Mouse (Mus musculus): ENCODE measurements at regions not wholly inside any gene's neighbourhood (a gene's known extent, or its start where the extent isn't known, plus 50 kb on each side); places are given as distances from the start of the nearest gene placed in this dataset.

GRCm38 (mm10) chr4:142956832-142957429, 255.9 kb downstream of the Prdm2 start:
- DNase-seq (ENCODE audit: low spot score in 2 of 2), result peak; percentile 9 to 27

- DNase-seq (ENCODE audit: low spot score in 2 of 2), result no peak
Measured at GRCm38 (mm10) chr4:142956376-142956775, 256.4 kb downstream of the Prdm2 start.

GRCm38 (mm10) chr4:142953724-142954123, 259.1 kb downstream of the Prdm2 start:
- no peak for DNase-seq (ENCODE audit: low spot score in 2 of 2)

- DNase-seq (ENCODE audit: low spot score in 2 of 2), result no peak
Measured at GRCm38 (mm10) chr4:142952879-142953278, 259.9 kb downstream of the Prdm2 start.

- no peak for DNase-seq (ENCODE audit: low spot score in 2 of 2)
Measured at GRCm38 (mm10) chr4:142947673-142948072, 265.1 kb downstream of the Prdm2 start.

DNA sequence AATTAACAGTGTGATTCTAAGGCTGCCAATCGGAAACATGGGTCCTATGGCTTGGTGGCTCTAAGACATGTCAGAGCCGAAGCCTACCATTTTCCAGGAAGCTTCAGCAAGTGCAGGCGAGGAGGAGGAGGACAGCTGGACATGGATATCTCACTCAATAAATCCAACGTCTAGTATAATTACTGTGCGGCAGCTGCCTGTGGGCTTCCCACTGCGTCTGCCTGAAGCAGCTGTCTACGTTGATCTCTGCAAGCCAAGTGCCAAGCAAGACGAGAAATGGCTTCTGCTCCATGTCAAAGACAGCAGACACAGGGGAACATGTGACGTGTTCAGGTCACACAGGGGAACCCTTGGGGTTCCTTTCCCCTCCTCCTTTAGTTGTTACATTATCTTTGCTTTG, 279.2 kb downstream of the Prdm2 start:
- DNase-seq (ENCODE audit: low spot score in 2 of 2), result no peak

DNA sequence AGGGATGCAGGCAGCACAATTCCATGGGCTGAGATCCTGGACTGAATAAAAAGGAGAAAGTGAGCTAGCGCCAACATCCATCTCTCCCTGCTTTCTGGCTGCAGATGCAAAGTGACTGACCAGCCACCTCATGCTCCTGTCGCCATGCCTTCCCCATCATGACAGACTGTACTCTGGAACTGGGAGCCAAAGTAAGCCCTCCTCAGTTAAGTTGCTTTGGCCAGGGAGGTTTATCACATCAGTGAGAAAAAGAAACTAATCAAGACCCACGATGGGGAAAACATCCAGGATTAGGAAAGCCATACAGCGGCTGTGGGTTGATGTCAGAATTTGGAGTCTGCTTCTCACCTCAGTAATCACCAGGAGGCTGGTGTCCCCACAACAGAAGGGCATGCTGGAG, 283.6 kb downstream of the Prdm2 start:
- no peak for DNase-seq (ENCODE audit: low spot score in 2 of 2)

DNA sequence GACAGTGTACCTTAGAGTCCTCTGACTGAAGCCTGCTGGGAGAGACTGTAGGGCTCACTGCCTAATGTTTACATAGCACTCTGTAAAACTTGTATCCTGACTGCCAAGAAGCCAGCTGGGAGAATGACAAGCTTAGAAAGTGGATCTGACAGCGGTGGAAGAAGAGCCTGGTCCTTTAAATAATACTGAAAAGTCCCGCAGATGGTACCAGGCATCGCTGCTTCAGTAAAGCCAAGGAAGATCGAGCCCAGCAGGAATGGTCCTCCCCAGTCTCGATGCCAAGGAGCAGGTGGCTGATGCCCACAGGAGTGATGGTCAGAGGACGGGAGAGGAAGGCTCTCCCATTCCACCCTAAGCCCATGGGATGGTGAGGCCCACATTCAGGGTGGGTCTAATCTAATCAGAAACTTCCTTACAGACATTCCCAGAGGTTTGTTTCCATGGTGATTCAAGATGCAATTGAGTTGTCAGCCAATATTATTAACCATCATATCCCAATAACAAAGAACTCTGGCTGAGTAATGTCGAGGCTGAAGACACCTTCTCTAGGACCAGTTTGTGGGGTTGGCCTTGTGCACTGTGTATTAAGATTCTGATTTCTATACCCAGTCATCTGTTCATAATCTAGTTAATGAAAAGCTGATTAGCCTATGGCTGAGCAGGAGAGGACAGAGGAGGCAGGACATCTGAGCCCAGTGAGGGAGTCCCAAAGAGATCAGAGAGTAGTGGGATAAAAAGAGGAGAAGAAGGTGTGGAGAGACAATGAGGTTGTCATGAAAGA, 285.3 kb downstream of the Prdm2 start:
- DNase-seq (ENCODE audit: low spot score in 2 of 2), result no peak

DNA sequence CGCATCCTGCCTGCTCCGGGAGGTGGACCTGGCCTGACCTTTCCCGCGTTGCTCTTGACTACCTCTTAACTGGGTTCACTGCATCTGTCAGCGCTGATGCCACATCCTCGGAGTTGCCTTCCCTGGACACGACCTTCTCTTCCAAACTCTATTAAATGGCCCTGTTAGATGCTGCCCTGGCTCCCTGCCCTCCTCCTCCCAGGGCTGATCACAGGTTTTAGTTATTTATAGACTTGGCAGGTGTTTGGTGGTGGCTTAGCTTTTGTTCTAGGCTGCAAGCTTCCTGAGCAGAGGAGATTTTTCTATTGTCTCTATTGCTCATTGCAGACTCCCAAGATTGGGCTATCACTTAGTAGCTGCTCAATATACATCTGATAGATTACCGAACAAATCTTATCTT, 287.7 kb downstream of the Prdm2 start:
- DNase-seq (ENCODE audit: low spot score in 2 of 2), result no peak

GRCm38 (mm10) chr4:142909355-142909947, 303.3 kb downstream of the Prdm2 start:
- no peak for DNase-seq (ENCODE audit: low spot score in 2 of 2)

GRCm38 (mm10) chr4:142908782-142909181, 304.0 kb downstream of the Prdm2 start:
- DNase-seq (ENCODE audit: low spot score in 2 of 2), result no peak

DNA sequence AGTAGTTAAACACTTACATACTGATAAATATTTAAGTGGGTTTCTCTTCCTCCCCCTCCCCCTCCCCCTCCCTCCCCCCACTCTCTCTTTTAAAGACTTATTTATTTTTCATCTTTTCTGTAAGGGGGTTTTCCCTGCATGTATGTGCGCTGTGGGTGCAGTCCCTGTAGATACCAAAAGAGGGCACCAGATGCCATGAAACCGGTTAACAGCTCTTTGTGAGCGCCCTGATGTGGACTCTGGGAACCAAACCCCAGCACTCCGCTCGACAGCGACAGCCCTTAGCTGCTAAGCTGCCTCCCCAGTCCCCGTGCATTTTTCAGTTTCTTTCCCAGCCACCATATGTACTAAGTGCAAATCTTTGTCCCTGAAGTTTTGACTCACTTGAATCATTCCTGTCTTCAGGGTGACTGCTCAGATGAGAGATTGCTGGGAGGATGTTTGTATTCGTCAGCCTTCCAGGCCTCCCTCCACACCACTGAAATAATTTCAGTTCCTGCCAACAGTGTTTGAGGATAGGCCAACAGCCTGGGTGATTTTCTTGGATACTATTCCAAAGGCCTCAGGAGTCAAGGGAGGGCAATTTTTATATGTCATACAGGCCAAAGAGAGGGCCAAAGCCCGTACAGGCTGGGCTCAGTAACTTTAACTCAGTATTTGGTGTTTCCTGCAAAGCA, 309.3 kb downstream of the Prdm2 start:
- no peak for DNase-seq (ENCODE audit: low spot score in 2 of 2)

DNA sequence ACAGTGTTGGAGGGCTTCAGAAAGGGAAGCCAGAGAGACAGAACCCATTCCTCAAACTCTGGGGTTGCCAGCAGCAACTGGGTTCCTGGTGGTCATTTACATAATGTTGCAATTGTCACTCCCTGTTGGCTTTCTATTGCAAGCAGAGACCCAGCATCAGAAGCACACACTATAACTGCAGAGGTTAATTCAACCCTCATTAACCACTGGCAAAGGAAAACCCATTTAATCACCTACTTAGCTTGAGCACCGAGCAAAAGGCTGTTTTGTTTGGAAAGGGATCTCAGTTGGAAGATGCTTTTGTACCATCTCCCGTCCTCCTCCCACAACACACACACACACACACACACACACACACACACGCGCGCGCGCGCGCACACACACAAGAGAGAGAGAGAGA, 312.0 kb downstream of the Prdm2 start:
- DNase-seq (ENCODE audit: low spot score in 2 of 2), result no peak

DNA sequence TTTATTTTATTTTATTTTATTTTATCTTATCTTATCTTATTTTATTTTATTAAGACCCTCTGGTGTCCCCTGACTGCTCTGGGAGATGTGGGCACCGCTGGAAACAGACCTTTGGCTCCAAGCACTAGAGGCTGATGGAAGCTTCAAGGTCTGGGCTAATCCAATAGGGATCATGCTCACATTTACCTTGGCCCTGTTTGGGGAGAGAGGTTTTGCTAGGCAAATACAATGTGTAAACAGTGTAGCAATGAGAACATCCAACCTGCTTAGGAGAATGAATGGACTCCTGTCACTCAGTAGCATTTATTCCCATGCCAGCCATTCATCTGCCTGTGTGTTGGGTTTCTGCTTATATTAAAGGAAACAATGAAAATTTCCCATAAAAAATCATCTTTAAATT, 313.8 kb downstream of the Prdm2 start:
- no peak for DNase-seq (ENCODE audit: low spot score in 2 of 2)

GRCm38 (mm10) chr4:142890711-142891110, 322.1 kb downstream of the Prdm2 start:
- peak in 1 of 2 experiments; percentile 8 for DNase-seq (ENCODE audit: low spot score in 2 of 2)

GRCm38 (mm10) chr4:142888891-142889290, 323.9 kb downstream of the Prdm2 start:
- no peak for DNase-seq (ENCODE audit: low spot score in 2 of 2)

GRCm38 (mm10) chr4:142887876-142888275, 324.9 kb downstream of the Prdm2 start:
- DNase-seq (ENCODE audit: low spot score in 2 of 2), result peak in 1 of 2 experiments; percentile 13

DNA sequence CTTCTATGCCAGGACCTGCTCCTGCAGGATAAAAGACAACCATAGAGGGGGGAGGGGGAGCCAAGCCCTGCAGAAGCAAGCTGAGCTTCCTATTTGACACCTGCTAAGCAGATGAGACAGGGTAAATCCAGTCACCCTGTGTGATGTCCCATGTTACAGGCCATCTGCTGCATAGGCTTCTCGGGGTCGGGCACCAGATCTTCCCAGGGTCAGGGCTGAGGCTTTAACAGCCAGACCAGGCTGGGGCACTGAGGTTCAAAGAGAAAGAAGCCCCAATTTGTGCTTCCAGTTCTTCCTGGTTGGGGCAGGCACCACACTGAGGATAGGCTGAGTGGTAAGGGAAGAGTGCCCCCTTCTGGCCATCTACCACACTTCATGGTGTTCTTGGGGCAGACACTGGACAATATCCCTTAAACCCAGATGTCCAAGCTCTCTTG, 332.5 kb downstream of the Prdm2 start:
- peak; percentile 38 to 78 for DNase-seq (ENCODE audit: low spot score in 2 of 2)

GRCm38 (mm10) chr4:142876151-142876550, 336.6 kb downstream of the Prdm2 start:
- DNase-seq (ENCODE audit: low spot score in 2 of 2), result no peak

- DNase-seq (ENCODE audit: low spot score in 2 of 2), result no peak
Measured at GRCm38 (mm10) chr4:142875105-142875504, 337.7 kb downstream of the Prdm2 start.

DNA sequence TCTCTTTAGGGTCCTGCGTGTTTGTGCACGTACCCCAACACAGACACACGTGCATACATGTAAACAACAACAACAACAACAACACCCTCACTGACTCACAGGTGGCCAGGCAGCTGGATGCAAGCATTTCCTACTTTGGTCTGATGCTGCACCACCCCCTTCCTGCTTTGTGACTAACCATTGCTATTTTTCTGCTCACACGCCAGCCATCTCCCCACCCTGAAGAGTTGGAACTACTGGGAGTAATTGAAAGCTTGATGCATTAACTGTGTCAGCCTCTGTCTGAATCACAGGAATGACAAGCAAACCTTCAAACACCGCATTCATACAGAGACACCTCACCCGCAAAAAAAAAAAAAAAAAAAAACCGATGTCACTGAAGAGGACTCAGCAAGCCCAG, 346.5 kb downstream of the Prdm2 start:
- no peak for DNase-seq (ENCODE audit: low spot score in 2 of 2)

DNA sequence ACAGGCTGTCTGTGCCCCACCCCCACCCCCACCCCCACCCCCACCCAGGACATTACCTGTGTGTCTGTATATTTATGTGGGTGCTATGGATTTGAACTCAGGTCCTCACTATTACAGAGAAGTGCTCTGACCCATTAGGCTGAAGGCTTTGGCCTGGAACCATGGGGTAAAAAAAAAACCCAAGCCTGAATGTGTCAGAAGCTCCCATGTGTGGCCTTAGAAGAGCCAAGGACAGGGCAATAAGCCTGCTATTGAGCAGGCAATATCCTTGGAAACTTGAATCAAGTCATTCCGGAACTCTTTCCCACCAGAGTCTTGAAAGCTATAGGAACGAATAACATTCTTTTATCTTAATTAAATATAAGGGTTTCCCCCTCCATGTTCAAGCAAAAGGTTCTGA, 347.2 kb downstream of the Prdm2 start:
- DNase-seq (ENCODE audit: low spot score in 2 of 2), result no peak
